Mouse (Mus musculus) gastrocnemius, postnatal 36 days (tissue): ENCODE measurements around the gene Rbm34. TPM values are rescaled to one million over a fixed set of nuclear protein-coding genes. Genes with fewer than 3 reads are reported as not detected.
"Not testable (repeated sequence)": the region's sequence is repeated elsewhere in the genome, so short reads cannot be mapped to it uniquely, and the experiment has no call there.

ENCODE experiments used
- DNase-seq, 2 experiments: peaks; one replicate each; pipeline ENCODE4 v3.0.0; 2022
- intact Hi-C: fragments of 180-260 bp; cut with DNase I; formaldehyde crosslinking; loops from one replicate; pipeline ENCODE4 v1.15.1; 2025
- long read RNA-seq, 2 experiments: library from polyadenylated mRNA; stranded (forward); transcript quantifications; one replicate each; pipeline ENCODE4 v2.0.0; 2021
- total RNA-seq, 2 experiments: library from RNA; stranded (reverse); gene quantifications; 2 replicates each; pipeline ENCODE4 v1.2.3; 2021

Rbm34 gene
- 1 to 10 TPM; 3.4 to 5.1 TPM for total RNA-seq
- long read RNA-seq, experiment 1, partial matches to known transcripts = 2 of 4 reads
- long read RNA-seq, experiment 1, other reads (novel, unspliced or antisense) = 1 of 4 reads
- long read RNA-seq, experiment 2, partial matches to known transcripts = 1 of 6 reads
- long read RNA-seq, experiment 2, other reads (novel, unspliced or antisense) = 1 of 6 reads

DNA sequence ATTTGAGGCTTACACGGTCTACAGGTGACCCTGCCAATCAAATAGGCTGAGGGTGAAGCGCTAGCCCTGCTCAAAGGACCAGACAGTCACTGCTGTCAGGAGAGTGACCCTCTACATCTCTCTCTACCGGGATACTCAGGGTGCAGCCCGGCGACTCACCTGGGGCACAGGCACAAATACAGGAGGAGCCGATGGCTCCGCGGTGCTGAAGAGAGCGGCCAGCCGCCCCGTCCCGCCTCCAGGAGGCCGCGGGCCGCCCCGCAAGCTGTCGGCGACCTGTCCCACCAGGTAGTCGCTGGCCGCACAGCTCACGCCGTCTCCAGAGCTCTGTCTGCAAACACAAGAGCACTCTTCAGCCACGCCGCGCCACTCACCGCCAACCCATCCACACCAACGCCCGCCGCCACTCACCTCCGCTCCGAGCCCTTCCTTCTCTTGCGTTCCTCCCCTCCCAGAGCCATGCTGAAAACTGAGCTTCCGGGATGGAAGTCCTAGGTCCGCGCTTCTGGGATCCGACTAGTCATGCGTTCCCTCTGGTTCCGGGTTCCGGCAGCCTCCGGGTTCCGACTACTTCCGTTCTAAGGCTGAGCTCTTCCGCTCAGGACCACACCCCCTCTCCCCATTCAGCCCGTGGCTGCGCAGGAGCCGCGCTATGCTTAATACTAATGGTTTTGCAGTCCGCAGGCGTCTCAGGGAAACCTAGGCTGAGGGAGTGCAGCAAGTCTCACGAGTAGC lies at the start of gene Rbm34:
Gene Rbm34 (minus strand): TSS at position 493 of the 735 bp plus-strand sequence.
- DNase-seq = peak; percentile 89 to 92
- intact Hi-C loops = loop anchor here (1.0 to 10.0 kb wide), 3 partner anchors 26 to 676 kb away; partner anchors contain the start of gene Slc35f3

DNA sequence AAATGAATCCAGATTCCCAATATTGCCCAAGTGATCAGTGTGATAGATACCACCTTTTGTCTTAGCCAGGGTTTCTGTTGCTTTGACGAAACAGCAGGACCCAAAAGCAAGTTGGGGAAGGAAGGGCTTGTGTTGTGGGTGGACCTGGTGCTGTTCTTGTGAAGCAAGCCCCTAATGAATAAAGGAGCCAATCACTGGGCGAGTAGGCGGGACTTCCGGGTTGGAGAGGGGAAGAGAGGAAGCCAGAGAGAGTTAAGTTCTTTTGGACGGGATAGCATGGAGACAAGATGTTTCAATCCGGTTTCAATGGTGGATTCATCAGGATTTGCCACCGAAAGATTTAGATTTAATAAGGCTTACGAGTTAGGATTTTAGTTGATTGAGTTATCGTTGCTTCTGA lies 40.8 kb upstream of the Rbm34 start:
- intact Hi-C loops = no loop called here
- no peak for DNase-seq

DNA sequence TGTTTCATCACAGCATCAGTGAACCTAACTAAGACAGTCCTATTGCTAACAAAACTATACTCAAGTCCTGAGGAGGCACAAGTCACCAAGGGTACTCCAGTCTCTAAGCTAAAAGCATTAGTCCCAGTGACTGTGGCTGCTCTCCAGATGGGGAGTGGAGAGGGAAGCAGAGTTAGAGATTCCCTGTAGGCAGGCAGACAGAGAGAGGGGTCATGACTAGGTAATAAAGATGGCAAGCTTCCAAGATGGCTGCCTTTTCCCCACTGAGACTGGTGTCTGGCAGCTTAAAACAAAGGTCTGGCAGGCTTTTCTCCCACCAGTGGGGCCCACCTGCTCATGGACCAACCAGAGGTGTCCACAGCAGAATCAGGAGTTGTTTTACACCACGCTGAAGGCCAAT lies 23.6 kb upstream of the Rbm34 start:
- DNase-seq = no peak
- intact Hi-C loops = loop anchor here (5.0 kb wide), 1 partner anchor 68 kb away; the partner anchor contains the start of gene Pard3

DNA sequence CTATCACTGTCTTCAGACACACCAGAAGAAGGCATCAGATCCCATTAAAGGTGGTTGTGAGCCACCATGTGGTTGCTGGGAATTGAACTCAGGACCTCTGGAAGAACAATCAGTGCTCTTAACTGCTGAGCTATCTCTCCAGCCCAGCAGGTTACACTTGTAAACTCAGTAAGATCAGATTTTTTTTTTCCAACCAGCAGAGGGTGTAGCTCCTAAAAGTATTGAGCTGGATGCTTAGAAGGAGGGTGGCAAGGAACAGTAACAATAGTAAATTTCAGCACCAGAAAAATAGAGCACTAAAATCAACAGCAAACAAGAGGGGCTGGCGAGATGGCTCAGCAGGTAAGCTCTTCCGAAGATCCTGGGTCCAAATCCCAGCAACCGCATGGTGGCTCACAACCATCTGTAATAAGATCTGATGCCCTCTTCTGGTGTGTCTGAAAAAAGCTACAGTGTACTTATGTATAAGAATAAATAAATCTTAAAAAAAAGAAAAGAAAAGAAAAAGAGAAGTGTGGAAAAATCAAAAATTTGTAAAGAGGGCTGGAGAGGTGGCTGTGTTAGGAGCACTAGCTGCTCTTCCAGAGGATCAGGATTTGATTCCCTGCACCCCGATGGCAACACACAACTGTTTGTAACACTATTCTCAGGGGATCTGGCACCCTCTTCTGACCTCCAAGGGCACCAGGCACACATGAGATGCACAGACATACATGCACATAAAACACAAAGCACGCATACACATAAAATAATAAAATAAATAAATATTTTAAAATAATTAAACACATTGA lies 18.7 kb upstream of the Rbm34 start:
- DNase-seq = no peak
- intact Hi-C loops = loop anchor here (5.0 kb wide), 1 partner anchor 73 kb away; the partner anchor contains the start of gene Pard3

DNA sequence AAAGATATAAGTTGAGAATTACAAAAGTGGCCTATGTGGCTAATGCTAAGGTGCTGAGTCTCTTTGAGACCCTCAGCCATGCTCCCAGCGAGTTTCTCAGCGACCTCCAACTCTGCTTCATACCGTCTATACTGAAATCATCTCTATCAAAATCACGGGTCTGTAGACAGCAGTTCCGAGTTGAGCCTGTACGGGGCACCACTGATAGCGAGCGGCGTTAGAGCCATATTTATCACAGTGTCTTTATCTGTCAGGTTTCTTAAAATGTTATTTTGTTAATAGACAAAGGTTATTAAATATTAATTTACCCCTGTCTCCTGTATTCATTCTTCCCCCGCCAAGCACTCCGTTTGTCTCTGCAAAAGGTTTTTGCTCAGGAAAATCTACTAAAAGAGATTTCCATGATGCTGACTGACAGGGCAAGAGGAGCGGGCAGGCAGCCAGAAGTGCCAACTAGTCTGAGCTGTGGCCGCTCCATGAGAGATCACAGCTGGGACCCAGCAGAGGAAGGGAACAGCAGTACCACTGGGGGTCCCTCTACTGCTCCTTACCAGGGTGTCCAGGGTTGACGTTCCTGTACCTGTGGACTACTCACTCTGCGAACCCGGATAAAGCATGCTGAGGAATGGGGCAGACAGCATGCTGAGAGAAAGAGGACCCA lies 17.6 kb upstream of the Rbm34 start:
- no peak for DNase-seq
- intact Hi-C loops = loop anchor here (1.0 kb wide), 1 partner anchor 151 kb away; no protein-coding TSS in a partner anchor

DNA sequence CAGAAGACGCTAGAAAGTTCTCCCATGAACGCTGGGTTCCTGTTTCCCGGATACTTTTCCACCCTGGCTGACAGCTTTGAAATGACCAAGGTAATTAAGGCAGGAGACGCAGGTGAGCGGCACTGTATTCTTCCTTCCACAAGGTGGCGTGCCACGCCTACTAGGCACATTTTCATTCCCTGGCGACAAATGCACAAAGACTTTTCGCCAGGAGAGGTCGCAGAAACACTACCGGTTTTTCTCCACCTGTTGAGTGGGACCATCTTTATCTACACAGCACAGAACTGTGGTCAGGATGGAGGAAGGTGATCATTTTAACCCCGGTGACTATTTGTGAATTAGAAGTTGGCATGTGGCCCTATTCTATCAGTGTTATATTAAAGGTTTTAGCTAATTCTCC lies 15.6 kb upstream of the Rbm34 start:
- intact Hi-C loops = loop anchor here (2.0 kb wide), 1 partner anchor 190 kb away; no protein-coding TSS in a partner anchor
- DNase-seq = peak; percentile 53 to 63

DNA sequence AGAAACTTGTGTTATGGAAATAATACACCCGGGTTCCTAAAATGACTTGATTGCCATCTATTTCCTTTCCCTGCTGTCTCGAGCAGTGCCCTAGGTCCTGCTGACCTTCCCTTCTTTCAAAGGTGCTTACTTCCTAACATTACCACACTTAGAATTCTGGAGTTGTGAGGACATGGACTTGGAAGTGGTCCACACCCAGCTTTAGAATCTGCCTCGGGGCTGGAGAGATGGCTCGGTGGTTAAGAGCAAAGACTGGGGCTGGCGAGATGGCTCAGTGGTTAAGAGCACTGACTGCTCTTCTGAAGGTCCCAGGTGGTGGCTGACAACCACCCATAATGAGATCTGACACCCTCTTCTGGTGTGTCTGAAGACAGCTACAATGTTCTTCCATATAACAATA lies 9.2 kb upstream of the Rbm34 start:
- intact Hi-C loops = no loop called here
- DNase-seq = no peak

DNA sequence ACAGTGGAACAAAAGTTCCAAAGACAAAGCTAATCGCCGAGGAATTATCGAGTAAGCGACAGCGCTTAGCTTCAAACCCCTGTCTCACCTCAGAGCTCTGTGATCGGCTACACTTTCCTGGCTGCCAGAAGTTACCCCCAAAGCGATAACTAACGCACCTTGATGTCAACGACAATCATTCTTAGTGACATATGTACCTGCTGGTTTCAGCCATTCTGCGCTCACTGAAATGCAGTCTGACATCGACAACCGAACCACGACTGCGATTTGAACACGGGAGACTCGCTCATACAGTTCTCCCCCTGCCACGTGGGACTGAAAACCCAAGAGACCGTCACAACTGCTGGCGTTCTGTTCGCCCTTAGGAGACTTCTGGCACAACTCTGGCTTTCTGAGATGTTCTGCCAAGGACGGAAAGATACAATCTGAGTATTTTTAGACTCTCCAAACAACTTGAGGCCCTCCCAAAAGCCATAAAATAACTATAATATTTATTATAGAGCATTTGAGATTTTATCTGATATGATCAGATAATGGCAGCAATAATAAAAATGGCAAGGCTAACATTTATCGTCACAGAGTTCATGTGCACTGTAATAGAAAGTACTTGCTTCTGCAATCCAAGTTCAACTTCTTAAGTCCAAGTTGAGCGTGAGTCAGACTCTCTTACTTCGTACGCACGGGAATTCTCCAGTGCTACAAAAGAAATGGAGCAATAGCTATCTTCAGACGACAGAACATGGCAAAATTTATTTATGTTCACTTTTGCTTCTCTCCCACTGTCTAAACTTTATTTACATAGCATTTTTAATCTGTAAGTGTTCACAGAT lies 8.4 kb upstream of the Rbm34 start:
- intact Hi-C loops = loop anchor here (5.0 to 10.0 kb wide), 2 partner anchors 497 to 685 kb away; partner anchors contain the start of gene Slc35f3
- no peak for DNase-seq

DNA sequence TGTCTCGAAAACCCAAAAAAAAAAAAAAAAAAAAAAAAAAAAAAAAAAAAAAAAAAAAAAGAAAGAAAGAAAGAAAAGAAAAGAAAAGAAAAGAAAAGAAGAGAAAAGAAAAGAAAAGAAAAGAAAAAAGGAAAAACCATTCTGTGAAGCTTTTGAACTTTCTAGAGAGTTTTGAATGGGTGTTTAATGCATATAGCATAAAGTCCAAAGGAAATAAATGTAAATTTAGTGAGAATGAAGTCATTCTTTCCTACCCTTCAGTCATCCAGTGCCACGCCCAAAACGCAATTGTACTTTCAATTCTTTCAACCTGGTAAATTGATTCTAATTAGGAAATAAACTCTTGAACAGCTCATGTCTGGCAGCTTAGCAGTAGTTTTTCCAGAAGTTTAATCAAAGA lies 7.7 kb upstream of the Rbm34 start:
- not testable (repeated sequence) for DNase-seq
- intact Hi-C loops = loop anchor here (5.0 to 10.0 kb wide), 2 partner anchors 496 to 684 kb away; partner anchors contain the start of gene Slc35f3

DNA sequence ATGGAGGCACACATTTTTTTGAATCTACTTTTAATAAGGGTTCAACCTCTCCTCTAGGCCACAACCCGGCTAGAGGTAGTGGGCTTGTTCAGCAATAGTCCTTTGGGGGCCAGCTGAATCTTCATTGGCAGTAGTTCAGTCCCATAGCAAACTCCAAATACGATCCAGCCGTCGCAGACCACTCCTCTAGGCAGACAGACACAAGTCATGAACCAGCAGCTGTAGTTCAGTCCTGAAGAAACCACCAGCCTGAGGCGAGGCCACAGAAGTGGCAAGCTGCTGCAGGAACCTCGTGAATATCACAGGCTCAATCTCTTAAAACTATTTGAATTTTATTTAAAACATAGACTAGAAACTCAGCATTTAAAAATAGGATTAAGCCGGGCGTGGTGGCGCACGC lies 7.2 kb upstream of the Rbm34 start:
- intact Hi-C loops = loop anchor here (5.0 to 10.0 kb wide), 2 partner anchors 496 to 683 kb away; partner anchors contain the start of gene Slc35f3
- no peak for DNase-seq

DNA sequence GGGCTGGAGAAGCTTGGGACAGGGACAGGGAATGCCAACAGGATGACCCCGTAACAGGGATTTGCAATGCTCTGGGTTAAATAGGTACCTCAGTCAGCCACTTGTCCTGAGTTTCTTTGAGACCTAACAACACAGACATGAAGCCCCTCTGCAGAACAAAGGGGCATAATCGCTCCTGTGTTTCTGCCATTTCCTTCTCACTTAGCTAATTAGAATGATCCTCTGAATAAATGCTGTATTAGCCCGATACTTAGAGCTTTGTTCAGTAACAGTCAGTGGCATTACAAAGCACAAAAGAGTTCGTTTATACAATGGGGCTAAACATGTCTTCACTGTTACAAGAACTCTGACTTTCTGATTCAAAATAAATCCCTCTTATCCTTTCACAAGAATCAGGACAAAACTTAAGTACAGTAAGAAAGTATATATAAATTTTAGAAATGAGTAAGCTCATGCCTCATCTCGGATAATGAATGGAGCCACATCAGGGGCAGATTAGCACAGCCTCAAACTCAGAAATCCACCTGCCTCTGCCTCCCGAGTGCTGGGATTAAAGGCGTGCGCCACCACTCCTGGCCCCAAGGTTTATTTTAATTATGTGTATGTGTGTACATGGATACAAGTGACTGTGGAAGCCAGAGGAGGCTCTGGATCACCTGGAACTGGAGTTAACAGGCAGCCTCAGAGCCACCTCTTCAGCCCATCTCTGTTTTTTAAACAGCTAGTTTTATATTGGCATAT lies 5.9 kb upstream of the Rbm34 start:
- intact Hi-C loops = loop anchor here (5.0 to 10.0 kb wide), 2 partner anchors 494 to 682 kb away; partner anchors contain the start of gene Slc35f3

DNA sequence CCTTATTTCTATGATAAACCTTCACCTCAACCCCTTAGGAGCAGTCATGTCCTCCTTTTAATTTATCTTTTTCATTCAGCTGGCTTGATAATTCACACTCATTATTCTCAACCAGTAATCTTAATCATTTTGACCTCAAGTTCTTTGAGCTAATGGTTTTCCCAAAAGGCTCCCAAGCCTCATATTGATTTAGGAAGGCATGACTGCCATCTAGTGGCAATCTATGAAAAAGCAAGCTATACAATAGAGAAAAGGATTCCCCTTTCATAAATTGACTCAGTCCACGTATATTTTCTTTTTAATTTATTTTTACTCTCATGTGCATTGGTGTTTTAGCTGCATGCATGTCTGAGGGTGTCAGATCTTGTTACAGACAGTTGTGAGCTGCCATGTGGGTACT lies 4.8 kb upstream of the Rbm34 start:
- intact Hi-C loops = loop anchor here (2.0 to 10.0 kb wide), 3 partner anchors 47 to 681 kb away; partner anchors contain the start of gene Slc35f3
- no peak for DNase-seq

More for the DNA sequence above, 5.9 kb upstream of the Rbm34 start:
- no peak for DNase-seq

DNA sequence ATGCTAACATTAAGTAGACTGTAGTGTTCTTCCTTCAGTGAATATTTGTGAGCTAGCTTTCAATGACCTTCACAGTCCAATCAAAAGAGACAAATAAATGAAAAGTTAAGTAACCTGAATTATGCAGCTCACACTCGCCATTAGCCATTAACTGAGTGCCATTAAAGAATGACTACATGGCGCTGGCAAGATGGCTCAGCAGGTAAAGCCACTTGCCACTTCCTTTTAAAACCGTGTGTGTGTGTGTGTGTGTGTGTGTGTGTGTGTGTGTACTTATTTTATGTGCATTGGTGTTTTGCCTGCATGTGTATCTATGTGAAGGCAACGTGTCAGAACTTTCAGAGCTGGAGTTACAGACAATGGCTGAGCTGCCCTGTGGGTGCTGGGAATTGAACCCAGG lies 3.6 kb upstream of the Rbm34 start:
- intact Hi-C loops = loop anchor here (2.0 to 10.0 kb wide), 3 partner anchors 46 to 680 kb away; partner anchors contain the start of gene Slc35f3
- DNase-seq = no peak

DNA sequence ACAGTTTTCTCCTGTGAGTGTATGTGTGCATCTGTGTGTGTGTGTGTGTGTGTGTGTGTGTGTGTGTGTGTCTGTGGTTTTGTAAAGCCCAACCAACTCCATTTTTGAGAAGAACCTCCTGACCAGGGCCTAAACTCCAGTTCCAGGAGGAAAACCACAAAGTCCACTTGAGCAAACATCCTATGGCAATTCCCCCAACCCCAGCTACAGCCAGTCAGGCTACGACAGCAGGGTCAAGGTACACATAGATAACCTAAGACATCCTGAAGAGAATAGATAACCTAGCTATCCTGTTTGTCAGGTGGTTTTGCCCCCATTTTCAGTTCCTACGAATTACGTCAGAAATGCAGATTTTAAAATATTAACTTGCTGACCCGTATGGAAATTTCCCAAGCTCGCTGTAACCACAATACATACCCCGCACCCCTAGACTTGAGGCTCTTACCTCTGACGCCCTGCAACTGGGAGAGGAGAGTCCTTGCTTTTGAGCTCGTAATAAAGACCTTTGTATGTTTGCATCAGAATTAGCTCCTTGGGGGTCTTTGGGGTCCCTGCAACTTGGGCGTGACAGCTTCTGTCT lies 2.9 kb upstream of the Rbm34 start:
- intact Hi-C loops = loop anchor here (2.0 to 10.0 kb wide), 3 partner anchors 45 to 679 kb away; partner anchors contain the start of gene Slc35f3

DNA sequence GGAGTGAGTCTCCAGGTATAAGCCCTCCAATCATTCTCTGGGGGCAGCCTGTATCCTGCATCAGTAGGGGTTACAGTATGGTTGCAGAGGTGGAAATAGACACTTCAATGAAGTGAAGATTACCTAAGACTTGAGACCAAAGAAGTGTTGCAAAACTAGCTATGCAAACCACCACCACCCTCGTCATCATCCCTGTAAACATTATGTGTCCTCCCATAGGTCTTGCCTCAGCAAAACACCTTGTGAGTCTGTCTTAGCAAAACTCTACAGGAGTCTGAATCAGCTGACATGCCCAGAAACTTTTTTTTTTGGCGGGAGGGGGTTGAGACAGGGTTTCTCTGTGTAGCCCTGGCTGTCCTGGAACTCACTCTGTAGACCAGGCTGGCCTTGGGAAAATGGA lies 1.8 kb upstream of the Rbm34 start:
- intact Hi-C loops = loop anchor here (5.0 to 10.0 kb wide), 2 partner anchors 475 to 678 kb away; partner anchors contain the start of gene Slc35f3
- no peak for DNase-seq

More for the DNA sequence above, 2.9 kb upstream of the Rbm34 start:
- DNase-seq = no peak

DNA sequence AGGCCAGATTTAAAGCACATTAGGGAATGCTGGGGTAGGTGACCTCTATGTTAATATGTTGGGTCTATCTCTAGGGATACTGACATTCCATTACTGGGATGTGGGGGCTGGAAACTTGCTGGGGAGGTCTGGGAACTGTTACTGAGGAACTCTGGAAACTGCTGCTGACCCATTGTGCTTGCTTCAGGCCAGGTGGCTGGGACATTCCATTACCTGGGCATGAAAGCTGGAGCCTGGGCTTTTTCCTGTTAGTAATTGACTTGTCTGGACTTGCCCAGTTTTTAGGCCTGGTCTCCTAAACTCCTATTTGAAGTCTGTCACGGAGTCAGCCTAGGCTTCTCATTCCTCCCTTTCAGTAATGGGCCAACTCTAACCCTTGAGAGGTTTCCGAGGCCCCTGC lies 1.2 kb upstream of the Rbm34 start:
- intact Hi-C loops = loop anchor here (5.0 to 10.0 kb wide), 2 partner anchors 475 to 677 kb away; partner anchors contain the start of gene Slc35f3
- DNase-seq = no peak

DNA sequence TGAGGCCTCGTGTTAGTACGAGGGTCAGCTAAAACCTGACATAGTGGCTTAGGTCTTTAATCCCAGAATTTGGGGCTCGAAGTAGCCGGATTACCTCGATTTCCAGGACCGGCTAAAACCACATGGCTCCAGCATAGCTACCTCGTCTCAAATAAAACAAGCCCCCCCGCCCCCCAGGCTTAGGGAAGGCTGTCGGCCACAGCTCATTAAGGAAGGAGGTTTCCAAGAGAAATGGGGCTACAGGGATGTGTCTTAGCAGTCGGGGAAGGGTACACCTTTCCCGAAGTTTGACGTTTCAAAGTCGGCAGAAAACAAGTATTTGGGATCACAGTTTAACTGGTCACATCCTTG lies 418 bp upstream of the Rbm34 start:
- intact Hi-C loops = loop anchor here (1.0 to 10.0 kb wide), 3 partner anchors 27 to 676 kb away; partner anchors contain the start of gene Slc35f3
- no peak for DNase-seq

DNA sequence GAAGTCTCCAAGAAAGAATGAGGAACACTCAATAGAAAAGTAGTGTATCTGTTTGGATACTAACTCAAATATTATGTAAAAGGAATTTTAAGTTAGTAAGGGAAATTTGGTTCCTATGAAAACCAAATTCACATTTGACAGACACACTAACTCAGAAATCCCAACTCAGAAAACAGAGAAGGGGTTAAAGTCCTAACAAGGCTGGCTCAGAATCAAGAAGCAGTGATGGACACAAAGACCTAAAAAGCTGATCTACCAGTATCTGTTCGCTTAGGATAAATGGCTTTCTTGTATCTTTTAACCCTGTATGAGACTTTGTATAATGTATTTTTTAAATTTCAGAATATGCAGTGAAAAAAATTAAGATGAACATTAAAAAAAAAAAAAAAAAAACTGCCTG lies 1.3 kb downstream of the Rbm34 start:
- DNase-seq = no peak
- intact Hi-C loops = no loop called here
